Mouse (Mus musculus) testis, adult 2 months (tissue): ENCODE results near the gene Kdelr3.

Experiments
- CTCF ChIP-seq: fragments of 200-500 bp; IDR thresholded peaks from 2 replicates; pipeline ENCODE4 v1.5.1; 2012; ENCODE audit warnings: low read depth, mild to moderate bottlenecking, inconsistent platforms, low read length, moderate library complexity; ENCODE audit not compliant: control insufficient read depth, insufficient read depth, insufficient replicate concordance
- POLR2A ChIP-seq: fragments of 200-500 bp; IDR thresholded peaks from 2 replicates; pipeline ENCODE4 v1.6.1; 2012; ENCODE audit warnings: low read depth, mild to moderate bottlenecking, inconsistent platforms, low read length, moderate library complexity; ENCODE audit not compliant: control insufficient read depth

GRCm38 (mm10) chr15:79513940-79514339 lies 2.3 kb upstream of the Kdelr3 start:
- TF ChIP-seq POLR2A (no peak), CTCF (no peak)
